Mouse (Mus musculus): ENCODE data around the gene Arl6ip1. TPM values are rescaled to one million over a fixed set of nuclear protein-coding genes. Genes with fewer than 3 reads are reported as not detected.

The Arl6ip1 gene
- polyA plus RNA-seq, 1 experiment from 2014 or later, result 352 TPM

DNA sequence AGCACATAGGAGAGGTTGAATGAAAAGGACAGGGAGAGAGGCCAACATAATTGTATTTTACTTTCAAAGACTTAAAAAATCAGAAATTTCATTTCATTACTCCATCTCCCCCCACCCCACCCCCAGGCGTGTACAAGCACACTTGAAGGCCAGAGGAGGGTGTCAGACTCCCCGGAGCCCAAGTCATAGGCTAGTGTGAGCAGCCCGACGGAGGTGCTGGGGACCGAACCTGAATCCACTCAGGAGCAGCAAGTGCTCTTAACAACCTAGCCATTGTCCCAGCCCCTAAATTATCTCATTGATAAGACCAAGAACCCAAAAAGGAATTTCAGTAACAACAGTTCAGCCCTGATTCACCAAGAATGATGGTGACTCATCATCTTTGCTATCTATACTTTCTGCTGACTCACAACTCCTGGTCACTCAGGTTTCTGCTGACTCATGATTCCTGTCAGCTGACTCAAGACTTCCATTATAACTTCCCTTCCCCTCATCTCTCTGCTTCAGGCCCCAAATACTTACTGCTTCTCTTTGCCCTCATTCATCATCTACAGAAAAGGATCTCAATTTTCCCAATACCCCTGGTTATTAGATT, 24.9 kb downstream of the Arl6ip1 start:
- WGBS, result 46% methylated on average over 5 of the region's 5 CpGs
- peak; percentile 48 for DNase-seq
- Histone ChIP-seq H3K4me3 (ENCODE audit: low read depth, low read length) (no peak overlapping the region), H3K9me3 (ENCODE audit: low read depth, low read length) (no peaks in the 10 kb centered on the region), H3K36me3 (ENCODE audit: insufficient read depth) (peaks cover 54% of the 10 kb centered on the region), H3K27me3 (ENCODE audit: insufficient read depth, low read length) (no peaks in the 10 kb centered on the region), H3K4me2 (no peak overlapping the region), H3K4me1 (ENCODE audit: insufficient read depth) (no peaks in the 10 kb centered on the region), H3K9ac (no peak overlapping the region), H3K27ac (ENCODE audit: low read depth) (no peak overlapping the region)
- no peak for TF ChIP-seq CTCF (IDR thresholded peaks at IDR 0.05; ENCODE audit: low read depth)
- ATAC-seq (ENCODE audit: insufficient read depth), result no peak

DNA sequence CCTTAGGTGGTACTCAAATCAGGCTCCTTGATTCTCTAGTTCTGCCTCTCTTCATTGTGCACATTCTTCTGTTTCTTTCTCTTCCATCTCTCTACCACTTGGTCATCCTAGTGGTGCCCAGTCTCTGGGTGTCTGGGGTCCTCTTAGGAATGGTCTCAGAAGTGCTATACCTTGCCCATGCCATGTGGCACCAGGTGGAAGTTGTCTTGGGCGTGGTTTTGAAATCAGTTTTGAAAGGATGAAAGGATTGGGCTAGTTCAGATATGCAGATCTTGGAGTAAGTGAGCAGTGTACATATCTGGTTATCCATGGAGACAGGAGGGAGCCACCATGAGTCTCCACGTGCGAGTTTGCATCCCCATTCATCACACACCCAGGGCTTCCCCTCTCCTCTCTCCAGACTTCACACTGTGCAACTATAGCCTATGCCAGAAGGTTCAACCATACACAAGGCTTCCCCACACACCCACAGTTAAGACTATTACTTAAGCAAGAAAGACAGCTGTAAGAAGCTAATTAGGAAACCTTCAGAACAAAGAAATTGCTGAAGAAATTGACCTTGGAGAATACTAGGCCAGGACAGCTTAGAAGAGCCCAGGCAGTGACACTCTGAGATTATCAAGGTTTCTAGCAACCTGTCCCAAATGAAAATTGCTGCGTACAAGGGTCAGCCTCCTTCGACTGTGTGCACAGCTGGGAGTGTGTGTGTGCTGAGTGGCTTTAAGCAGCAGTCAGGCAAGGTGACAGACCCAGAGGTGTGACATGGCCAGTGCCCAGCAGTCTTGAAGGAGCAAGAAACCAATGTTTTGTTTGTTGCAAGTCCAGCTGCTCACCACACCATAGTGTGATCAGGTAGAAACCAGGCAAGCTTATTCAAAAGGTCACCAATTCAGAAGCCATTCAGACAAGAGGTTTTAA, 25.7 kb downstream of the Arl6ip1 start:
- WGBS, result 37% methylated on average over 5 of the region's 5 CpGs
- Histone ChIP-seq H3K36me3 (ENCODE audit: insufficient read depth) (peaks cover 46% of the 10 kb centered on the region), H3K27ac (ENCODE audit: low read depth) (no peak overlapping the region), H3K27me3 (ENCODE audit: insufficient read depth, low read length) (no peaks in the 10 kb centered on the region), H3K4me2 (no peak overlapping the region), H3K4me1 (ENCODE audit: insufficient read depth) (no peaks in the 10 kb centered on the region), H3K9me3 (ENCODE audit: low read depth, low read length) (no peaks in the 10 kb centered on the region), H3K4me3 (ENCODE audit: low read depth, low read length) (no peak overlapping the region), H3K9ac (no peak overlapping the region)
- no peak for TF ChIP-seq CTCF (IDR thresholded peaks at IDR 0.05; ENCODE audit: low read depth)
- peak; percentile 53 for ATAC-seq (ENCODE audit: insufficient read depth)
- DNase-seq, result peak; percentile 16

DNA sequence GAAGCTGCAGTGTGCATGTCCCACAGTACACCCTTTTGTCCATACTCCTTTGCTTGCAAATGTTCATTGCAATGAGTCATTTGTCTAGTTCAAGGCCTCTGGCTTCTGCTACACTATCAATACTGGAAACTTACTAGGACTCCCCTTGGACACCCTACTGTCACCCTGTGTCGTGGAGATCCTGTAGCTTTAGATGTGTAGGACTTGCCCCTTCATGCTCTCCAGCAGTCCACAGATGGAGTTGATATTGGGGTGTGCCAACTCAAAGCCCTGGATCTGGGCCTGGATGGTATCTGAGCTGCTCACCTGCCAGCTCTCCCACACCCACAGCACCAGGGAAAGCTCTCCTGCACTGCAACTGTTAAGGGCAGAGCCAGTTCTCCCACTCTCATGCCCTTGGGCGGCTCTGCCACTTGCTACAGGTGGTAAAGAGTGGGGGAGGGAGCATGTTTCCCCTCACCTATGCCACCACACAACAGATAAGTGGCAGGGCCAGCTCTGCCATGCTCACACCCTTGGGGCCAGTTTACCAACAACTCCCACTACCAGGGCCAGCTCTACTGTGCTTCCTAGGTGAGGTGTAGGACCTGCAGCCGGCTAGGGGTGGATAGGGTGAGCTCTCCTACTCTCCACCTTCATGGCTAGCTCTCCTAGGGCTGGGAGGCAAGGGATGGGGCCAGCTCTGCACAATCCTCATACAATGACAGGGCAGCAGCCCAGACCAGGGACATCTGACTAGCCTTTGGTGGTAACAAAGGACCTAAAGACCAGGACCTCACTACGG, 26.6 kb downstream of the Arl6ip1 start:
- 30% methylated on average over 4 of the region's 4 CpGs for WGBS
- H3K9me3 ChIP-seq (ENCODE audit: low read depth, low read length), result no peaks in the 10 kb centered on the region
- DNase-seq (peak; percentile 25), ATAC-seq (ENCODE audit: insufficient read depth) (peak; percentile 52)
- H3K27me3 ChIP-seq (ENCODE audit: insufficient read depth, low read length), result no peaks in the 10 kb centered on the region
- H3K36me3 ChIP-seq (ENCODE audit: insufficient read depth), result peaks cover 37% of the 10 kb centered on the region
- no peak for TF ChIP-seq CTCF (IDR thresholded peaks at IDR 0.05; ENCODE audit: low read depth)
- H3K4me3 ChIP-seq (ENCODE audit: low read depth, low read length), result no peak overlapping the region
- no peak overlapping the region for H3K9ac ChIP-seq
- H3K4me2 ChIP-seq, result no peak overlapping the region
- H3K27ac ChIP-seq (ENCODE audit: low read depth), result peak overlapping the region; percentile 15; the same call in 1 of the 2 replicates
- H3K4me1 ChIP-seq (ENCODE audit: insufficient read depth), result no peaks in the 10 kb centered on the region

DNA sequence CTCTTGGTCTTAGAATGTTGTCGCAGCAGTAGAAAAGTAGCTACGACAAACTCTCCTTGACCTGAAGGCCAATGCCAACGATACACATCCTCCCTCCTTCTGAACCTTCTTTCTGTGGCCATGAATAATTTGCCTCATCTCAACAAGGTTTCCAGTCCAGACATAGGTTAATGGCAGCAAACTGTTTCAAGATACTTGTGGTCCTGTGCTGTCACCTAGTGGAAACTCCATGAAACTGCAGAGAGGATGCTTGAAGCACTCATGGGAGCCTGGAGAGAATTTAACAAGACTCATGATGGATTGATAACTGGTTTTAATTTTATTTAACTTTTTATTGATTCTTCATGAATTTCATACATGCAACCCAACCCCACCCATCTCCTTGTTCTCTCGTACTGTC, 27.2 kb downstream of the Arl6ip1 start:
- ATAC-seq (ENCODE audit: insufficient read depth) (no peak), DNase-seq (peak; percentile 88)
- Histone ChIP-seq H3K36me3 (ENCODE audit: insufficient read depth) (peaks cover 31% of the 10 kb centered on the region), H3K4me1 (ENCODE audit: insufficient read depth) (no peaks in the 10 kb centered on the region), H3K9ac (no peak overlapping the region), H3K4me2 (no peak overlapping the region), H3K4me3 (ENCODE audit: low read depth, low read length) (no peak overlapping the region), H3K27me3 (ENCODE audit: insufficient read depth, low read length) (no peaks in the 10 kb centered on the region), H3K27ac (ENCODE audit: low read depth) (no peak overlapping the region), H3K9me3 (ENCODE audit: low read depth, low read length) (no peaks in the 10 kb centered on the region)
- TF ChIP-seq CTCF (IDR thresholded peaks at IDR 0.05; ENCODE audit: low read depth), result peak; percentile 95
- WGBS, result 49% methylated on average over 4 of the region's 4 CpGs

DNA sequence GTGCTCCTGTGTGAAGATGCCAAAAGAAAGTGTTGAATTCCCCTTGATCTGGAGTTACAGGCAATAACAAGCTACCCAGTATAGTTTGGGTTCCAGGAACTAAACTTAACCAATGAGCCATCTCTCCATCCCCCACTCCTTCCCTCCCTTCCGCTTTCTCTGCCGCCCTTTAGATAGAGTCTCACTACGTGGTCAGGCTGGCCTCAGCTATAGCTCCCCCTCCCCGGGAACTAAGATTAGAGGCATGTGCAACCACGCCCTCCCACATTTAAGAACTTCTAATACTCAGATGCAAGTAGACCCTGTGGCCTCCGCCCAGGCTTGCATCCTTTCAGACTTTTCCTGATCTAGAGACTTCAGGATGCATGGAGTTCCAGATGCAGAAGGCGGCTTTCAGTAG, 31.8 kb downstream of the Arl6ip1 start:
- TF ChIP-seq CTCF (IDR thresholded peaks at IDR 0.05; ENCODE audit: low read depth), result no peak
- 61% methylated on average over 7 of the region's 7 CpGs for WGBS
- Histone ChIP-seq H3K4me1 (ENCODE audit: insufficient read depth) (no peaks in the 10 kb centered on the region), H3K4me2 (no peak overlapping the region), H3K9me3 (ENCODE audit: low read depth, low read length) (no peaks in the 10 kb centered on the region), H3K4me3 (ENCODE audit: low read depth, low read length) (no peak overlapping the region), H3K9ac (no peak overlapping the region), H3K27me3 (ENCODE audit: insufficient read depth, low read length) (no peaks in the 10 kb centered on the region), H3K27ac (ENCODE audit: low read depth) (no peak overlapping the region), H3K36me3 (ENCODE audit: insufficient read depth) (no peaks in the 10 kb centered on the region)
- DNase-seq (no peak), ATAC-seq (ENCODE audit: insufficient read depth) (no peak)

DNA sequence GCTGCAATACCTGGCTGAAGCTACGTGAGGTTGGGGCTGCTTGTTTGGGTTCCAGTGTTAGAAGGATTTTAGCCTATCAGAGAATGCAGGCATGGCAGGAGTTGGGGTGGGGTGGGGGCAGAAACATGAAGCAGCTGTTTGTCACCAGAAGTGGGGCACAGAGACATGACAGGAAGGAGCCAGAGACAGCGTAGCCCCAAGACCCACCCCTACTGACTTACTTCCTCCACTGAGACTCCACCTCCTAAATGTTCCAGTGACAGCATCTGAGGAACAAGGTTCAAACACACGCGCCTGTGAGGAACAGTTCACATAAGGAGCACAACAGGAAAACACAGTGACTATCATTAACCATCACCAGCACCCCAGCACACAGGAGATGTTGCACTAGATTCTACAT, 49.5 kb downstream of the Arl6ip1 start:
- 71% methylated on average over 4 of the region's 4 CpGs for WGBS
- no peak for DNase-seq
- no peak overlapping the region for H3K27ac ChIP-seq (ENCODE audit: low read depth)
- H3K4me2 ChIP-seq, result no peak overlapping the region
- no peak for ATAC-seq (ENCODE audit: insufficient read depth)
- no peak overlapping the region for H3K9ac ChIP-seq
- H3K9me3 ChIP-seq (ENCODE audit: low read depth, low read length), result no peaks in the 10 kb centered on the region
- no peaks in the 10 kb centered on the region for H3K36me3 ChIP-seq (ENCODE audit: insufficient read depth)
- H3K4me1 ChIP-seq (ENCODE audit: insufficient read depth), result no peaks in the 10 kb centered on the region
- no peak overlapping the region for H3K4me3 ChIP-seq (ENCODE audit: low read depth, low read length)
- TF ChIP-seq CTCF (IDR thresholded peaks at IDR 0.05; ENCODE audit: low read depth), result no peak
- H3K27me3 ChIP-seq (ENCODE audit: insufficient read depth, low read length), result no peaks in the 10 kb centered on the region

DNA sequence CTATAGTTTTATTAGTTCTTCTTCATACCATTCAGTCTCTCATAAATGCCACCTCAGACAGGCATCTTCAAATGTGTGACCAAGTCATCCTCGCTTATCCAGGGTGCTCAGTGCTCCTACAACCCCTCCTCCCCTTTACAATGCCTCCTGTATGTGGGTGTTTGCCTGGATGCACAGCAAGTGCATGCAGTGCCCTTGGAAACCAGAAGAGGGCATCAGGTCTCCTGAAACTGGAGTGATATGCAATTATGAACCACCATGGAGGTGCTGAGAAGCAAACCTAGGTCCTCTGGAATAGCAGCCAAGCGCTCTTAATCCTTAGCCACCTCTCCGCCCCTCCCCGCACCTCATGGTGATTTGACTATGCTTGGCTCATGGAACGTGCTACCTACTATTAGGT, 50.4 kb downstream of the Arl6ip1 start:
- no peak for TF ChIP-seq CTCF (IDR thresholded peaks at IDR 0.05; ENCODE audit: low read depth)
- H3K36me3 ChIP-seq (ENCODE audit: insufficient read depth), result no peaks in the 10 kb centered on the region
- H3K27ac ChIP-seq (ENCODE audit: low read depth), result no peak overlapping the region
- no peaks in the 10 kb centered on the region for H3K9me3 ChIP-seq (ENCODE audit: low read depth, low read length)
- no peak overlapping the region for H3K9ac ChIP-seq
- no peak for ATAC-seq (ENCODE audit: insufficient read depth)
- H3K4me1 ChIP-seq (ENCODE audit: insufficient read depth), result no peaks in the 10 kb centered on the region
- WGBS, result 86% methylated on average over 5 of the region's 5 CpGs
- no peak for DNase-seq
- no peak overlapping the region for H3K4me2 ChIP-seq
- H3K4me3 ChIP-seq (ENCODE audit: low read depth, low read length), result no peak overlapping the region
- no peaks in the 10 kb centered on the region for H3K27me3 ChIP-seq (ENCODE audit: insufficient read depth, low read length)

Other genes starting within 250 kb of the Arl6ip1 start
- 868 and 955 TPM in 2 replicates for gene Rps15a, start 13.5 kb downstream of the Arl6ip1 start, polyA plus RNA-seq (2014; fragmentation: Nextera tagmentation; extraction: Ambion mirVana)
- gene Smg1, start 114.0 kb upstream of the Arl6ip1 start, polyA plus RNA-seq (2014; fragmentation: Nextera tagmentation; extraction: Ambion mirVana), result 28.1 and 28.3 TPM in 2 replicates